Mouse (Mus musculus): Measurements from ENCODE around the gene Rsrc2. TPM values are rescaled to one million over a fixed set of nuclear protein-coding genes. Genes with fewer than 3 reads are reported as not detected.

The Rsrc2 gene
- polyA plus RNA-seq (2017; shearing (Covaris generic)): 207 TPM

DNA sequence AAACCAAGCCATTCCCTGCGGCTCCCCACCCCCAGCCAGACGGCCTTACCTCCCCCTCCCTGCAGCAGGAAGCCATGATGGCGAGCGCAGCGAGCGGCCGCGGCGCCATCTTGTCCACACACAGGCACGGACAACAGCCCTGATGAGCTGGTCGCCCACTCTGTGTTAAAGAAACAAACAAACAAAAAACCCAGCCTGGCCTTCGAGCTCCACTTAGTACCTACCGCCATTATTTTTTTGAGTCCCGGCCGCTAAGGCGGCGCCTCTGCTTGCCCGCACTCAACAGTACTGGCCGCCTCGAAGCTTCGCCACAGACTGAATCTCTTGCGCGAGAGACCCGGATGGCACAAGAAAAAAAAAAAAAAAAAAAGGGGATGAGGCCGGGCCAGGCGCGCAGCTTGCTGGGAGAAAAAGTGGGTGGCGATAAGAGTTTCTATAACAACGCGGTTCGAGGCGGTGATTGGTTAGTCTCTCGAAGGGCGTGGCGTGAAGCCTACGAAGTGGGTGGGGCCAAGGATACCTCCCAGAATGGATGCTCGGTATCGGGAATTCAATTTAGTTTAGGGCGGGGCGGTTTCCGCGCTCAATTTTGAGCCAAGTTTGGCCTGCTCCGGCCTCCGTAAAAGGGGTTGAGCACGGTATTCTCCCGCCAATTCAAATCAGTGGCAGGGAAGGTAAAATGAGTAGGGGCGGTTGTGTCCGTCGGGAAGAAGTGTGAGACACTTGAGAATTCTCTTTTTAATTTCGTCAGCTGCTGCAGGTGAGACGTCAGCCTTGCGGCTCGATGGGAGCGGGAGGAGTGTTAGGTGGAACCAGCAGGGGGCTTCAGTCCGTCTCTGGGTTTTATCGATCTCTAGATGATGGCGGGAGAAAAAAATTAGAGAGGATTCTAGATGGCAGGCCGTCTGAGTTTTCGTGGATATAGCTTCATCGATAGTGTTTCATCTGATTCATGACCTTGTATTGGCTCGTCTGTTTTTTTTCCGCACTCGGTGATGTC is at the start of gene Rsrc2, which contains the start of gene Kntc1:
Gene Rsrc2, minus strand, starts transcription at position 350 of the 1,000 bp plus-strand sequence.
Gene Kntc1, plus strand, starts transcription at position 652 of the 1,000 bp plus-strand sequence.

GRCm38 (mm10) chr5:123720328-123721311 is 28.6 kb downstream of the Rsrc2 start, which contains the start of gene Zcchc8:
Zcchc8 (minus strand) TSS chr5:123721100.

DNA sequence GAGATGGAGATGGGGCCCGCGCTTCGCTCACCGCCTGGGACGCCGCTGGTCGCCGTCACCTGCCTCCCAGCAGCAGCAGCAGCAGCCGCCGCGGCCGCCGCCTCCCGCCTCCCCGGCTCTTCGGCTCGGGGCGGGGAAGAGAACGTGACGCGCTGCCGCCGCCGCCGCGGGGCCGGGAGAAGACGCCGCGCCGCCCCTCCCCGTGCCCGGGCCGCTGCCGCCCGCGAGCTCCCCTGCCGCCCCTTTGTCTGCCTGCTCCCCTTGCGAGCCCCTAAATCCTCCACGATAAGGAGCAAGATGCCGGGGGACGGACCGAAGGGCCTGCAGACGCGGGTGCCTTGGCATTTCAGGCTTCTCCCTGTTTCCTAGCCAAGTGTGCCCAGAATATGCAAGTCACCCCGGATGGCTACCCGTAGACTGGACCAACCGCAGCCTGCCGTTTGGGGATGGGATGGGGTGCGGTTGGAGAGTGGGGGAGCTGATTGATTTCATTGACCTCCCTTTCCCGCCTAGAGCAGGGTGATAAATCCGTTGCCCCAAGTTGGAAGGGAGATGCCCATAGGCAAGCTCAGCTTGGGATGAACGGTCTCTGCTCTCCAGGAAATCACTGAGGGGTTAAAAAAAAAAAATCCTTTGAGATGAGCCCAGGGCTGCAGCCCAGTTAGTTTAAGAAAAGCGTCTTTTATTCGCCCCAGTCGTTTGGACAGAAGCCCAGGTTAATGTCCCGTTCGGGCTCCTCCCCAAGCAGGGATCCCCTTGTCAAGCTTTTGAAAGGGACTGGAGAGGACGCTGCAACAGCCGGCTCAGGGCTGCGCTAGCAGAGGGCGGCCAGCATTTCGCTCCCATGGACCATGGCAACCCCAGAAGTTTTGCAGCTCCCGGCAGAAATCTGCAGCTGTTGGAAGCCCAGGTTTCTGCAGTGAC is 64.7 kb downstream of the Rsrc2 start, which contains the start of gene Clip1:
Gene Clip1, minus strand, starts transcription at position 398 of the 924 bp plus-strand sequence.

Other genes with a start within 250 kb of the Rsrc2 start
- gene B3gnt4, start 239.0 kb downstream of the Rsrc2 start, polyA plus RNA-seq (2017; shearing (Covaris generic)): 1.3 TPM
- gene Diablo, start 225.2 kb downstream of the Rsrc2 start, polyA plus RNA-seq (2017; shearing (Covaris generic)): 136 TPM
- gene Gm49027, start 223.9 kb downstream of the Rsrc2 start, polyA plus RNA-seq (2017; shearing (Covaris generic)): not detected
- 60.0 TPM for gene Vps33a, start 176.4 kb downstream of the Rsrc2 start, polyA plus RNA-seq (2017; shearing (Covaris generic))
- 102 TPM for gene Clip1, start 64.8 kb downstream of the Rsrc2 start, polyA plus RNA-seq (2017; shearing (Covaris generic))
- gene Zcchc8, start 28.3 kb downstream of the Rsrc2 start, polyA plus RNA-seq (2017; shearing (Covaris generic)): 98.7 TPM
- gene Kntc1, start 302 bp upstream of the Rsrc2 start, polyA plus RNA-seq (2017; shearing (Covaris generic)): 2.9 TPM
- 0.51 TPM for gene Hcar2, start 116.1 kb upstream of the Rsrc2 start, polyA plus RNA-seq (2017; shearing (Covaris generic))
- not detected for gene Hcar1, start 130.6 kb upstream of the Rsrc2 start, polyA plus RNA-seq (2017; shearing (Covaris generic))
- gene Denr, start 157.8 kb upstream of the Rsrc2 start, polyA plus RNA-seq (2017; shearing (Covaris generic)): 105 TPM
- gene Gm43518, start 178.0 kb upstream of the Rsrc2 start, polyA plus RNA-seq (2017; shearing (Covaris generic)): 6.3 TPM
- gene Ccdc62, start 181.3 kb upstream of the Rsrc2 start, polyA plus RNA-seq (2017; shearing (Covaris generic)): 6.1 TPM
- 49.5 TPM for gene Hip1r, start 224.2 kb upstream of the Rsrc2 start, polyA plus RNA-seq (2017; shearing (Covaris generic))